Mouse (Mus musculus) kidney, adult 2 months (tissue): ENCODE measurements around the gene Gm45716. TPM values are rescaled to one million over a fixed set of nuclear protein-coding genes. Genes with fewer than 3 reads are reported as not detected.
A peak's percentile ranks its signal among the peaks of the same experiment; 100 is the strongest.

Source experiments
- DNase-seq: peaks from one replicate; pipeline ENCODE4 v3.0.0; 2021
- H3K27ac ChIP-seq: fragments of 200-500 bp; 2 replicates; pipeline ENCODE4 v1.5.1; 2012; ENCODE audit warnings: low read depth, low read length, control low read depth, inconsistent platforms; ENCODE audit not compliant: insufficient read depth
- H3K27me3 ChIP-seq: fragments of 200-500 bp; replicated peaks from 2 replicates; pipeline ENCODE4 v1.6.1; 2012; ENCODE audit warnings: mild to moderate bottlenecking, moderate library complexity, low read length, inconsistent platforms; ENCODE audit not compliant: control insufficient read depth, insufficient read depth
- H3K36me3 ChIP-seq: fragments of 200-500 bp; 2 replicates; pipeline ENCODE4 v1.6.1; 2012; ENCODE audit warnings: mild to moderate bottlenecking, moderate library complexity, low read length, inconsistent platforms; ENCODE audit not compliant: control insufficient read depth, insufficient read depth
- H3K4me1 ChIP-seq: fragments of 200-500 bp; 2 replicates; pipeline ENCODE4 v1.6.1; 2011; ENCODE audit warnings: low read length; ENCODE audit not compliant: control insufficient read depth, insufficient read depth
- H3K4me3 ChIP-seq: fragments of 200-500 bp; 2 replicates; pipeline ENCODE4 v1.5.1; 2011; ENCODE audit warnings: mild to moderate bottlenecking, low read depth, low read length, control low read depth; ENCODE audit not compliant: insufficient read depth
- CTCF ChIP-seq: fragments of 200-500 bp; conservative IDR thresholded peaks from 2 replicates; pipeline ENCODE4 v1.5.1; 2011; ENCODE audit warnings: low read depth, mild to moderate bottlenecking, control low read depth, low read length, moderate library complexity, mixed read lengths; ENCODE audit not compliant: insufficient read depth, insufficient read length
- POLR2A ChIP-seq: fragments of 200-500 bp; IDR thresholded peaks from one replicate; pipeline ENCODE4 v1.6.1; 2011; ENCODE audit warnings: low read depth, low read length, control low read depth
- WGBS: fragments of 180-500 bp; shearing (Covaris S2); methylation state at CpG from one replicate; pipeline ENCODE4 v1.1.7; 2018; 5-methylcytosine and 5-hydroxymethylcytosine counted together
- polyA plus RNA-seq: library from polyadenylated mRNA; depleted of rRNA; stranded (reverse); fragments of >200 nt; gene quantifications from 2 replicates; pipeline ENCODE4 v1.2.3, GENCODE M21; 2012

Gm45716 gene
- polyA plus RNA-seq, 1 experiment = 2.5 TPM

DNA sequence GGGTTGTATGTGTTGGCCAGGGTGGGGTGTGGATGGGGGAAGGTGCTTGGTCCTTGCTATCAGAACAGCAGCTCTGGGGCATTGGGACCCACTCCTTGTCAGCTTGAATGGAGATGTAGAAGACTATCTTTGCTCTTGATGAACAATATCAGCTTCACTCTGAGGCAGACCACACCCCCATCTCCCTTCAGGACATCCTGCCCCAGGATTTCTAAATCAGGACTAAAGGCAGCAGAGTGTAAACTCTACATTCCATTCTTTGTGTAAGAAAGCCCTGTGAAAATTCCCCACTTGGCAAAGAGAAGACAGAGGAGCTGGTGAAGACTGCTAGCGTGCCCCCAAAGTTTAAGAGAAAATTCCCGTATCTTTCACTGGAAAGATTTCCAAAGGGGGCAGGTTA is 43.2 kb downstream of the Gm45716 start:
- WGBS = 59% methylated on average over 2 of the region's 2 CpGs
- TF ChIP-seq CTCF (no peak), POLR2A (no peak)
- H3K27me3 ChIP-seq = no peaks in the 10 kb centered on the region
- no peak overlapping the region for H3K4me3 ChIP-seq
- H3K36me3 ChIP-seq = no peaks in the 10 kb centered on the region
- peak; percentile 63 for DNase-seq
- 0 out of 2 replicates have a peak, but pooled peaks cover 13% of the 10 kb centered on the region for H3K4me1 ChIP-seq
- peak overlapping the region; percentile 81 for H3K27ac ChIP-seq

DNA sequence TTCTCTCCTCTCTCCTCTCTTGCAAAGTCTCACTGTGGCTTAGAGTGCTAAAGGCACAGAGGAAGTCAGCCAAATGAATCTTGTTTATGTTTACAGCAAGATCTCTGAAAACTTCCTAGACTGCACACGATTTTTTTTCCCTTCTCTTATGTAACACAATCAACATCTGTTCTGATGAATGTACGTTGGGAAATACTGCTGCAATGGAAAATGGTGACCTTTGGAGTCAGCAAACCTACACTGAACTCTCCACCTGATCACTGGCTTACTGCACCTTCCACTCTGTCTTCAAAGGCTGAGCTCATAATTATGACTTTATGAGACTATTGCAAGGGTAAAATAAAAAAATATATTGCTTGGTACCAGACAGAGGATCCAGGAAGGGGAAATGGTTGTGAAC is 44.1 kb downstream of the Gm45716 start:
- H3K4me1 ChIP-seq = peaks cover 13% of the 10 kb centered on the region; the same call in 1 of the 2 replicates
- no peaks in the 10 kb centered on the region for H3K36me3 ChIP-seq
- TF ChIP-seq POLR2A (no peak), CTCF (no peak)
- no peak overlapping the region for H3K4me3 ChIP-seq
- H3K27me3 ChIP-seq = no peaks in the 10 kb centered on the region
- 22% methylated on average over 2 of the region's 2 CpGs for WGBS
- DNase-seq = no peak
- peak overlapping the region; percentile 65; the same call in 1 of the 2 replicates for H3K27ac ChIP-seq

DNA sequence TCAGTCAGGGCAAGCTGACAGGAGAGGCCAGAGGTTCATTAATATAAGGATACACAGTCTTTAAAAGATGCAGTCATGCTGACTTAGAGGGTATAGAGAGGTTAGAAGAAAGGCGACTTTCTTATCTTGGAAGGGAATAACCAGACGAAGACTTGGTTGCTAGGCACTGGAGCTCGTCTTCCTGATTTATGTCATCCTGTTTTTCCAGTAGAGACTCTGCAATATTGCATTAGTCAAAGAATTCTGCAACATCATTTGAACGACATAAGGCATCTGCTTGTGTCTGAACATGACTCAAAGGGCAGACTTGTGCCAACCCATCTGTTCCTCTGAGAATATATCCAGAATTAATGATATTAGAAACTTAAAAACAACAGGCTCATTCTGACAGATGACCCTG is 45.2 kb downstream of the Gm45716 start:
- Histone ChIP-seq H3K27ac (peak overlapping the region; percentile 85), H3K4me3 (no peak overlapping the region), H3K4me1 (peaks cover 13% of the 10 kb centered on the region; the same call in 1 of the 2 replicates), H3K36me3 (no peaks in the 10 kb centered on the region), H3K27me3 (no peaks in the 10 kb centered on the region)
- WGBS = 41% methylated on average over 4 of the region's 4 CpGs
- TF ChIP-seq POLR2A = no peak
- TF ChIP-seq CTCF = no peak
- DNase-seq = peak; percentile 62

DNA sequence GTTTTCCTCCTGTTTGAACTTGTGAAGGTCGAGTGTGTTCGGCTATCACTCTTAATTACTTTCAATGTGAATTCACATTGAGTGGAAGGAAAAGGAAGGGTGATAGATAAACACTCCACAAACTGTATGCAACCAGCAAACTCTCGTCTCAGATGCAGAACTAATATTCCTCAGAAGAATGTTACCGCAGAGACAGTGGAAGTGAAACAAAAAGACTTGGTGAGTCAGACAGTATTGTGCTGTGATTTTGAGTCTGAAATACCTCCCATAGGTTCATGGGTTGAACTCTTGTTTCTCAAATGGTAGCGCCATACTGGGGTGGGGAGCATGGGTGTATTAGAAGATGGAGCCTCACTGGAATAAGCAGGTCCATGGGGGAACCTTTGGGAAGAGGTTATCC is 47.7 kb downstream of the Gm45716 start:
- H3K36me3 ChIP-seq = no peaks in the 10 kb centered on the region
- no peaks in the 10 kb centered on the region for H3K27me3 ChIP-seq
- DNase-seq = no peak
- H3K27ac ChIP-seq = no peak overlapping the region
- 82% methylated on average over 5 of the region's 5 CpGs for WGBS
- H3K4me3 ChIP-seq = no peak overlapping the region
- peaks cover 11% of the 10 kb centered on the region; the same call in 1 of the 2 replicates for H3K4me1 ChIP-seq
- no peak for TF ChIP-seq CTCF
- no peak for TF ChIP-seq POLR2A

DNA sequence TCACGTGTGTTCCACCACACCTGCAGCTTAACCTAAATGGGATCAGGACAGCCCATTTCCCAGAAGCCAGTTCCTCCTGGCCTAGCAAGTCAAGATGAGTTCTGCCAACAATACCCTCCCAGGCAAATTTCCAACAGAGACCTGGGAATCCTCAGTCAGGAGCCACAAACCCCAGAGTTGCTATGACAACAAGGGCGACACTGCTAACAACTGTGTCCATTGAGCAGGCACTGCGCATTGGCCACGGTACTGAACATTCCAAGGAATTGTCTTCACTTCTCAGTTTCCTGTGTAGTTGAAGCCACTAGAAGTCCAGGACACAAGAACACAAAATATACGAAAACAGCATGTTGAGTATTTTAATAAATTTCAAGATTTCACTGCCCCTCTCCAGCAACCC is 50.1 kb downstream of the Gm45716 start:
- Histone ChIP-seq H3K27me3 (no peaks in the 10 kb centered on the region), H3K4me3 (no peak overlapping the region), H3K4me1 (no peaks in the 10 kb centered on the region; the same call in 1 of the 2 replicates), H3K27ac (no peak overlapping the region), H3K36me3 (no peaks in the 10 kb centered on the region)
- 89% methylated on average over 5 of the region's 5 CpGs for WGBS
- TF ChIP-seq CTCF (no peak), POLR2A (no peak)
- no peak for DNase-seq

DNA sequence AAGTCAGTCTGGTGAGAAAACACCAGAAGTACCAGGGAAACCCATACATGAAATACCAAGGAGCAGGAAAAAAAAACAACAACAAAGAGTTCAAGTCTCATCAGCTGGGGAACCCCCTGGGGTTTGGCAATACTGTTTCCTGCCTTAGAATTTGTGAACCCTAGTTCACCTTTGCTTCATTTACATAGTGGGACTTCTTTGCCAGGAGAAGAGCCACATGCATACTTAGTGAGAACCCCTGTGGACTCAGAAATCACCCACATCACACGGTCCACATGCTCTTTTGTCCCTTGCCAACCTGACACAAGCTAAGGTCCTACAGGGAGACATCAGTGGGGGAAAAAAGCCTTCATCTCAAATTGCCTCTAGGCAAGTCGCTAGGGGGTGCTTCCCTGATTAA is 51.2 kb downstream of the Gm45716 start:
- Histone ChIP-seq H3K4me1 (no peaks in the 10 kb centered on the region; the same call in 1 of the 2 replicates), H3K36me3 (no peaks in the 10 kb centered on the region), H3K4me3 (no peak overlapping the region), H3K27me3 (no peaks in the 10 kb centered on the region), H3K27ac (no peak overlapping the region)
- TF ChIP-seq CTCF (no peak), POLR2A (no peak)
- no peak for DNase-seq
- WGBS = 52% methylated on average over 2 of the region's 2 CpGs

DNA sequence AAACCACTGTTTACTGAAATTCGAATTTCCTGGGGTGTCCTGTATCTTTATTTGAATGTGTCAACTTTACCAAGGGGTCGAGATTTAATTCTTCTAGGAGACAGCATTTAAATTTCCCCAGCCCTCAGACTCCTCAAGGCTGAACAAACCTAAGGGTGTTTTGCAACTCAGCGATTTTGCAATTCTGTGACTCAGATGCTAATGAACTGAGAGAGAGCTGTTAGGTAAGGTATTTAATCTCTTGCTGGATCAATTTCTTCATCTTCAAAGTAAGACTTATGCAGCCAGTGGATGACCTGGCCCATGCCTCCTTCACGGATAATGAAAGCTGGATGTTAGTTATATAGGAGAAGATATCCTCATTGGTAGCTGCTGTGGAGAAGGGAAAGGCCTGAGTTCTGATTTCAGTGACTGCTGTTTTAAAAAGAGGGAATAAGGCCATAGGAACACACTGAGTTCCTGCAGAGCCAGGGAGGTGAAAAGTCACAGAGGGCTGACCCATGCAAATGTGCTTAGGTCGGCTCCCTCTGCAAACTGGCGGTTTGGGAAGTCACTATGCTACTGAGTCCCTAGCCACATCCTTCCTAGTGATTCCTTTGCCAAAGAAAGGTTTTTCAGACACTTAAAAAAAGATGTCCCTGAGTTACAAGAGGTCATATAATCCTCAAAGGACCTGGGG is 53.3 kb downstream of the Gm45716 start:
- DNase-seq = peak; percentile 58
- Histone ChIP-seq H3K4me1 (no peaks in the 10 kb centered on the region; the same call in 1 of the 2 replicates), H3K4me3 (no peak overlapping the region), H3K27me3 (no peaks in the 10 kb centered on the region), H3K27ac (peak overlapping the region; percentile 82), H3K36me3 (no peaks in the 10 kb centered on the region)
- WGBS = 28% methylated on average over 6 of the region's 6 CpGs
- TF ChIP-seq CTCF (no peak), POLR2A (no peak)

DNA sequence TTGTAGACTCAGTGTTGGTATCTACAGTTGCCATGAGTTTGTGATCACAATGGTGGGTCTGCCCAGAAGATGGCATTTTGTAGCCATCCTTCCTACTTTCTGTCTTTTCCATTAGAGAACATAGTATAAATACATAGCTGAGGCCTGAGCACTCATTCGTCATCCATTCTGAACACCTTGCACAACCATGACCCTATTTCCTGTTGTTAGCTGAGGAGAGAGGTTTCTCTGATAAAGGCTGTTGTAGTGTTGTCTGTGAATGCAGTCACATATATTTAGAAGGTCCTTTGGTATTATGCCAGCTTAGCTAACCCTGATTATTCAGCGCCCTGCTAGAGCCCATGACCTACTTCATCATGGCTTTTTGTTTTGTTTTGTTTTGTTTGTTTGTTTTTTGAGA is 54.4 kb downstream of the Gm45716 start:
- no peaks in the 10 kb centered on the region for H3K36me3 ChIP-seq
- no peaks in the 10 kb centered on the region for H3K27me3 ChIP-seq
- no peak overlapping the region for H3K27ac ChIP-seq
- no peak for DNase-seq
- no peak overlapping the region for H3K4me3 ChIP-seq
- no peaks in the 10 kb centered on the region; the same call in 1 of the 2 replicates for H3K4me1 ChIP-seq
- WGBS = 72% methylated on average over 2 of the region's 2 CpGs
- no peak for TF ChIP-seq CTCF
- TF ChIP-seq POLR2A = no peak
